Mouse (Mus musculus) ES-CJ7 (cell line): ENCODE results near the gene Myocos.

Source experiments
- DNase-seq: peaks from one replicate; pipeline ENCODE4 v3.0.0; 2011; ENCODE audit warnings: low read depth, low spot score

Myocos gene

GRCm38 (mm10) chr1:162615511-162615910, 42.5 kb downstream of the Myocos start:
- peak; percentile 86 for DNase-seq

DNA sequence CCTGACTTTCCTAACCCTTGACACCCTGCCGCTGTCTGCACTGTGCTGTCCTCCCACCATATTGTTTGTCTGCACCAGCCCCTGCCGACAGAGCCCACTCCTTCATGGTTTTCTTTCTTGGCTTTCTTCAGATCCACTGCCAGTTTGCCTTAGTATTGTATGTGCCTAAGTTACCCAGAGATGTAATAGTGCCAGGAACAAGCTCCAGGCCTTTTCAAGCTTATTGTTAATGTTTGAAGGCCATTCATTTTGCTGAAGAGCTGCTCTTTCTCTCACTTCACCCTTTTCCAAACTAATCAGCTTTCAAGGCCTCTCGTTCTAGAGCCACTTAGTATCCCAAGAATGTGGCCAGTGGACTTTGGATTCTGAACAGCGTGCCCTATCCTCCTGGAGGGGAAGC, 46.8 kb downstream of the Myocos start:
- DNase-seq, result no peak

DNA sequence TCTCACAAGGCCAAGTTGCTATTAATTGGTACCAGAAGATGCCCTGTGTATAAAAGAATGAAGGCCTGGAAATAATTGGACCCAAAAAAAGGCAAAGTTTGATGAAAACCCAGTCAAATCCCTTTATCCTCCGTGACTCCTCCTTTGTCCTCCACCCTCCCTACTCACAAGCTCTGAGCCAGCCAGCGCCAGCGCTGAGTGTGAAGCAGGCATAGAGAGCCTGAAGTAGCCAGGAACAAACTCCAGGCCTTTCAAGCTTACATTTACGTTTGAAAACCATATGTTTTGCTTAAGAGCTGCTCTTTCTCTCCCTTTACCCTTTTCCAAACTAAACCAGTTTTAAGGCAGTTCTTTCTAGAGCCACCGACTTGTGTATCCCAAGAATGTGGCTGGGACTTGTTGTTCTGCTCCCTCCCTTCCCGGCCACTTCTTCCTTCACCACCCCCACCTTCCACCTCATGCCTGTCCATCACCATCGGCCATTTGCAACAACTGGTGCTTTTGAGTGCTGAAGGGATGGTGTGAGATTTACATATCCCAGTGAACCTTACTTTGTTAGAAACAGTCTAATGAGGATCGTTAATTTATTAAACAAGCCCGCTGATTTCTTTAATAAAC, 48.3 kb downstream of the Myocos start:
- peak; percentile 31 for DNase-seq

DNA sequence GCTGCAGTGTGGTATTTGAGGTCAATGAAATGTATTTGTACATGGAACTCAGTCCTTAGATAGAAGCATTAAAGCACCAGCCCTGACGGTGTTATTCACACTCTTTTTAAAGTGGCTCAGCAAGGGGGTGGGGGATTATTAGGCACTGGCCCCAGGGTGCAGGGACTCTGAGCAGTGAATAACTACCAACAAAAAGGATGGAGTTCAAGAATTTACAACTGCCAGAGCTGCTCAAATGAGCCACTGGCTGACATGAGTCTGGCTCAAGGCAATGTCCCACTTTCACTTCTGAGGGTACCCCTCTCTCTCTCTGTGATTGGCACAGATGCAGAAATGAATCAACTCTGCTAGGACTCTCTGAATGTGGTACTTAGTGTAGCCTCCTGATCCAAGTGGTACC, 49.9 kb downstream of the Myocos start:
- no peak for DNase-seq

GRCm38 (mm10) chr1:162601288-162601687, 56.7 kb downstream of the Myocos start:
- DNase-seq, result no peak

DNA sequence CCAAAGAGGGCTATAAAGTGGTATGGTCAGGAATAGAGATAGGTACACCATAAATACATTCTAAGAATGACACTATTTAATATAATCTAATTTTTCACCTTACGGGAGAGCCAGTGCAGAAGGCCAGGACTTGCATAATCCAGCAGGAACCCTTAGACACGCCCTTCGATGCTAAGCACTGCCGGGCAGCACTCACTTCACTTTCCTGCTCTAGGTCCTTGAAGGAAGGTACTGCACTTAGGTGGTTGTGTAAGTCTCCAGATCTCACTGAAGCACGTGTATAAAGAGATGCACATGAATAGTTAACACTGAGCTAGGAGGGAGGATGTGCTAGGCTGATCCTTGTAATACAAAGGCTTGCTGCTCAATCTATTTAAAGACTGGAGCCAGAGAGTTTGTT, 58.4 kb downstream of the Myocos start:
- no peak for DNase-seq

DNA sequence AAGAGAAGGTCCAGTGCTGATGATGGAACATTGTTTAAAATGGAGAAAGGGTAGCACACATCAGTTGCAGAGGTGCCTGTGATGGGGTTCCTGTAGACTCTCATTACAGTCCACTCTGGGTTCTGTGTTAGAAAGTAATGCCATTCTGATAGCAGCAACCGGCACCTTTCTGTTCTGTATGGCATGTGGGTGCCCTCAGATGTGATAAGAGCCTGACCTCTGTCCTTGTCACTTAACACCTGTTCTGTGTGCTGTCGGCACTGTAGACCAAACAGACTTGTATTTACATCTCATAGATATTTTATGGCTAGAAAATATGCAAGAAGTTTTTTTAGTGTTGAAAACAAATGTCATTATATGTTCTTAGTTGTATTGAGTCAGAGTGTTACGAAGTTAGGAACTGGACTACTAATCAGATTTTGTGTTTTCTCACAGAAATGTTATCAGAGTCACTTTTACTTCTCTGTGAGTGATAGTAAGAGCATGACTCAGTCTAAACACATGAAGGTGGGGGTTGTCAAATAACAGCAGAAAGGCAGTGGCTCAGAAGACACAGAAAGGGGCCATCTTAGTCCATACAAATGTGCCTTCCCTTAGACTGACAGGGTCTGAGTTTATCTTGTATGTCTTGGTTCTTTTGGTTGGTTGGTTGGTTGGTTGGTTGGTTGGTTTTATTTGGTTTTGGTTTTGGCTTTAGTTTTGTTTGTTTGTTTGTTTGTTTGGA, 60.5 kb downstream of the Myocos start:
- DNase-seq, result no peak
